Mouse (Mus musculus) forelimb bud, embryonic 11.5 days (tissue): ENCODE measurements around the gene Klra5.
"Not testable (repeated sequence)": the region's sequence is repeated elsewhere in the genome, so short reads cannot be mapped to it uniquely, and the experiment has no call there.

Experiments used
- DNase-seq: peaks from one replicate; pipeline ENCODE4 v3.0.0-alpha.2; 2012; ENCODE audit warnings: low read depth, low spot score

The Klra5 gene

DNA sequence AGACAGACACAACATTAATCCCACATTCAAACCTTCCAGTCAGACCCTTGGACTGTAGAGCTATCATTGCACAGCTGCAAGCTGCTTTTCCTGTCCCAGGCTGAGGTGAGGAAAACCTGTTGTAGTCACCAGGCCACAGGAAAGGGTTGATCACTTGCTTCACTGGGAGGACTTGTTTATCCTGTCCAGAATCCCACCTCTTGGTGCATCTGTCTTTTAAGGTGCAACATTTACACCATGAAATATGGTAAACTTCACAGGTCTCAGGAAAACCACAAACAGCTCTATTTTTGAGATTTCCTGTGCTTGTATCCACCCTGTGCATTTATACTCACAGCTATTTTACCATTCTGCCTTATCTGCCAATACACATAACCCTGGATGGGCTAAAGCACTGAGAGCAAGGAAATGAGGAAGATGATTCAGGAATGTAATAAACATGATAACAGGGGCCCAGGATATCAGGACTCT lies at the start of gene Klra5:
Gene Klra5, minus strand, starts transcription at position 175 of the 471 bp plus-strand sequence.
- not testable (repeated sequence) for DNase-seq

DNA sequence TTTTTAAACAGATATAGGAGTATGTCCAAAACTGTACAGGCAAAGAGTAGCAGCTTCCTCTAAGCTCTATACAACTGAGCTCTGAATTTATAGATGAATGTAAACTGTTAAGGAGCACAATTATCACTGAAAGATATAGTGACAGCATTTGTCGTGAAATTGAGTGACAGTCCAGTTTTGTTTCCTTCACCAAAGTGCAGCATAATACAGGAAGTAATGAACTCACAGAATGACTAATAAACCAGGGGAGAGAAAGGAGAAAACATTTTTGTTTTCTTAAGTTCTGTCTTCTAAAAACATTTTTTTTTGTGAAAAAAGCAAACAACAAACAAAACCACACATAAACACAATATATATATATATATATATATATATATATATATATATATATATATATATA lies 454 bp downstream of the Klra5 start:
- no peak for DNase-seq

DNA sequence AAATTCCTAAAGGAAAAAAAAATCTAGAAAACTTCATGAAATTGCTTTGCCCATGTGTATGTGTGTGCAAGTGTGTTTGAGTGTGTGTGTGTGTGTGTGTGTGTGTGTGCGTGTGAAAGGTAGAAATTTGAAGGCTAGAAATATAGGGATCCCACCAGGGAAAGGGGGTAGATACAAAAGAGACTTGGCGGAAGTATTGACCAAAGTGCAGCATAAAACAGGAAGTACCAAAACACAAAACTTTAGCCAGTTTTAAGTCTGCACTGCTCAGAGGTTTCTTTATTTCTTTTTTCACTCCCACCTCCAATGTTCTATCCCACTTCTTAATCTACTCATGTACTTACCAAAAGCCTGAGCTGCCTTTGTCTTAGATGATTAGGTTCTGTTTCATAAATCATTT lies 34.9 kb downstream of the Klra5 start:
- DNase-seq: no peak

- no peak for DNase-seq
Observed at GRCm38 (mm10) chr6:129876549-129876948, 40.9 kb downstream of the Klra5 start, which contains the start of gene Klra17. TSS of gene Klra17 (minus strand) at chr6:129876672.

GRCm38 (mm10) chr6:129862349-129862748 lies 55.1 kb downstream of the Klra5 start, which contains the start of gene Gm17631:
TSS of gene Gm17631 (plus strand) at chr6:129862649.
- not testable (repeated sequence) for DNase-seq
